Mouse (Mus musculus) lung, embryonic 16.5 days (tissue): Measurements from ENCODE around the gene Hes7. TPM values are rescaled to one million over a fixed set of nuclear protein-coding genes. Genes with fewer than 3 reads are reported as not detected.
"Not testable (repeated sequence)": the region's sequence is repeated elsewhere in the genome, so short reads cannot be mapped to it uniquely, and the experiment has no call there.

Experiments
- ATAC-seq: fragments of 200-750 bp; cut with Nextera tagmentation; 2 replicates; pipeline ENCODE4 v1.8.0; 2017; ENCODE audit warnings: low read depth, mild to moderate bottlenecking, moderate library complexity
- H3K27ac ChIP-seq: fragments of 300-500 bp; sonication (generic); 2 replicates; pipeline ENCODE4 v1.5.1; 2014; ENCODE audit warnings: mild to moderate bottlenecking, control low read depth, low read length
- H3K27me3 ChIP-seq: fragments of 300-500 bp; sonication (generic); 2 replicates; pipeline ENCODE4 v1.6.1; 2014; ENCODE audit warnings: low read depth, low read length, mixed read lengths; ENCODE audit not compliant: control insufficient read depth, insufficient read depth
- H3K36me3 ChIP-seq: fragments of 300-500 bp; sonication (generic); 2 replicates; pipeline ENCODE4 v1.6.1; 2014; ENCODE audit warnings: low read length; ENCODE audit not compliant: control insufficient read depth, insufficient read depth
- H3K4me1 ChIP-seq: fragments of 300-500 bp; sonication (generic); replicated peaks from 2 replicates; pipeline ENCODE4 v1.6.1; 2014; ENCODE audit warnings: low read length, mixed read lengths; ENCODE audit not compliant: control insufficient read depth, insufficient read depth
- H3K4me2 ChIP-seq: fragments of 300-500 bp; sonication (generic); 2 replicates; pipeline ENCODE4 v1.6.1; 2014; ENCODE audit warnings: low read depth, low read length, control low read depth
- H3K4me3 ChIP-seq: fragments of 300-500 bp; sonication (generic); 2 replicates; pipeline ENCODE4 v1.5.1; 2014; ENCODE audit warnings: mild to moderate bottlenecking, low read length, control low read depth
- H3K9ac ChIP-seq: fragments of 300-500 bp; sonication (generic); 2 replicates; pipeline ENCODE4 v1.6.1; 2014; ENCODE audit warnings: low read length, control low read depth
- H3K9me3 ChIP-seq: fragments of 300-500 bp; sonication (generic); 2 replicates; pipeline ENCODE4 v1.6.1; 2016; ENCODE audit warnings: low read length; ENCODE audit not compliant: control insufficient read depth
- WGBS: fragments of 180-500 bp; shearing (Covaris S2); extraction: QIAGEN DNeasy Blood & Tissue Kit; methylation state at CpG from one replicate; pipeline ENCODE4 v1.1.7; 2014; 5-methylcytosine and 5-hydroxymethylcytosine counted together
- polyA plus RNA-seq: library from polyadenylated mRNA; unstranded; fragments of >200 nt; fragmentation: Nextera tagmentation; extraction: Ambion mirVana; gene quantifications from 2 replicates; pipeline ENCODE4 v1.2.1, GENCODE M21; 2015

Gene Hes7
- polyA plus RNA-seq, 1 experiment from 2014 or later: 0.43 TPM

GRCm38 (mm10) chr11:69092386-69092751, 27.8 kb upstream of the Hes7 start:
- Histone ChIP-seq H3K9ac (no peak overlapping the region), H3K27ac (no peak overlapping the region), H3K27me3 (no peaks in the 10 kb centered on the region), H3K9me3 (no peaks in the 10 kb centered on the region), H3K4me1 (peaks cover 25% of the 10 kb centered on the region), H3K4me3 (no peak overlapping the region), H3K4me2 (no peak overlapping the region), H3K36me3 (peaks cover 10% of the 10 kb centered on the region; the same call in 1 of the 2 replicates)
- no peak for ATAC-seq
- 1% methylated on average over 3 of the region's 3 CpGs for WGBS

- H3K9me3 ChIP-seq: no peaks in the 10 kb centered on the region
- no peaks in the 10 kb centered on the region for H3K27me3 ChIP-seq
- no peak overlapping the region for H3K27ac ChIP-seq
- H3K4me2 ChIP-seq: no peak overlapping the region
- no peak overlapping the region for H3K9ac ChIP-seq
- no peak overlapping the region for H3K4me3 ChIP-seq
- 89% methylated on average over 4 of the region's 4 CpGs for WGBS
- ATAC-seq: no peak
- peaks cover 10% of the 10 kb centered on the region; the same call in 1 of the 2 replicates for H3K36me3 ChIP-seq
- peaks cover 26% of the 10 kb centered on the region for H3K4me1 ChIP-seq
These were observed 27.3 kb upstream of the Hes7 start for GRCm38 (mm10) chr11:69092871-69093270.

GRCm38 (mm10) chr11:69093856-69094255, 26.3 kb upstream of the Hes7 start:
- not testable (repeated sequence) for H3K9ac ChIP-seq, H3K4me3 ChIP-seq, H3K4me2 ChIP-seq, H3K9me3 ChIP-seq, H3K27me3 ChIP-seq, H3K36me3 ChIP-seq, ATAC-seq
- Histone ChIP-seq H3K27ac (peak overlapping the region; percentile 98), H3K4me1 (peaks cover 34% of the 10 kb centered on the region)
- WGBS: 84% methylated on average over 7 of the region's 7 CpGs

- Histone ChIP-seq H3K27me3 (no peaks in the 10 kb centered on the region), H3K4me3 (peak within 1 kb of the TSS; percentile 68), H3K36me3 (peaks cover 8% of the 10 kb centered on the region; the same call in 1 of the 2 replicates), H3K4me2 (peak within 1 kb of the TSS; percentile 96), H3K27ac (peak within 1 kb of the TSS; percentile 98), H3K9me3 (no peaks in the 10 kb centered on the region), H3K9ac (peak within 1 kb of the TSS; percentile 86), H3K4me1 (peaks cover 36% of the 10 kb centered on the region)
- under 1% methylated on average over 37 of the region's 37 CpGs for WGBS
- peak; percentile 86 for ATAC-seq
These were observed 25.3 kb upstream of the Hes7 start, which contains the start of gene Per1 for GRCm38 (mm10) chr11:69094697-69095429. Gene Per1 (plus strand): TSS chr11:69095217.

- peaks cover 36% of the 10 kb centered on the region for H3K4me1 ChIP-seq
- H3K4me3 ChIP-seq: peak overlapping the region; percentile 68
- H3K4me2 ChIP-seq: peak overlapping the region; percentile 96
- peak overlapping the region; percentile 98 for H3K27ac ChIP-seq
- peaks cover 7% of the 10 kb centered on the region for H3K36me3 ChIP-seq
- 2% methylated on average over 27 of the region's 27 CpGs for WGBS
- no peaks in the 10 kb centered on the region for H3K27me3 ChIP-seq
- H3K9ac ChIP-seq: peak overlapping the region; percentile 86
- H3K9me3 ChIP-seq: no peaks in the 10 kb centered on the region
- no peak for ATAC-seq
These were observed 24.5 kb upstream of the Hes7 start for GRCm38 (mm10) chr11:69095511-69096231.

- WGBS: 5% methylated on average over 9 of the region's 9 CpGs
- peak overlapping the region; percentile 96 for H3K4me2 ChIP-seq
- peaks cover 12% of the 10 kb centered on the region for H3K36me3 ChIP-seq
- H3K27ac ChIP-seq: peak overlapping the region; percentile 98
- H3K9me3 ChIP-seq: no peaks in the 10 kb centered on the region
- H3K4me1 ChIP-seq: peaks cover 38% of the 10 kb centered on the region
- peak overlapping the region; percentile 68 for H3K4me3 ChIP-seq
- H3K9ac ChIP-seq: peak overlapping the region; percentile 86
- no peaks in the 10 kb centered on the region for H3K27me3 ChIP-seq
- no peak; the same call in 1 of the 2 replicates for ATAC-seq
These were observed 23.7 kb upstream of the Hes7 start for GRCm38 (mm10) chr11:69096360-69096986.

- Histone ChIP-seq H3K4me3 (peak overlapping the region; percentile 68), H3K4me1 (peaks cover 38% of the 10 kb centered on the region), H3K9ac (peak overlapping the region; percentile 86), H3K27me3 (no peaks in the 10 kb centered on the region), H3K4me2 (peak overlapping the region; percentile 96), H3K36me3 (peaks cover 20% of the 10 kb centered on the region), H3K27ac (peak overlapping the region; percentile 98), H3K9me3 (no peaks in the 10 kb centered on the region)
- peak; percentile 59 for ATAC-seq
- 1% methylated on average over 29 of the region's 29 CpGs for WGBS
These were observed 23.0 kb upstream of the Hes7 start for GRCm38 (mm10) chr11:69096987-69097900.

GRCm38 (mm10) chr11:69098039-69098761, 22.0 kb upstream of the Hes7 start:
- Histone ChIP-seq H3K27ac (peak overlapping the region; percentile 98), H3K9me3 (no peaks in the 10 kb centered on the region), H3K4me2 (peak overlapping the region; percentile 96), H3K4me1 (peaks cover 38% of the 10 kb centered on the region), H3K9ac (peak overlapping the region; percentile 78), H3K4me3 (peak overlapping the region; percentile 68), H3K36me3 (peaks cover 25% of the 10 kb centered on the region), H3K27me3 (no peaks in the 10 kb centered on the region)
- 14% methylated on average over 8 of the region's 8 CpGs for WGBS
- no peak for ATAC-seq
